Mouse (Mus musculus) myocyte (in vitro differentiated cells): Measurements from ENCODE around the gene Flcn.
A peak's percentile ranks its signal among the peaks of the same experiment; 100 is the strongest.

Source experiments
- CEBPB ChIP-seq: IDR thresholded peaks from 2 replicates; pipeline ENCODE4 v1.6.1; 2011; ENCODE audit warnings: mild to moderate bottlenecking, moderate library complexity; ENCODE audit not compliant: poor library complexity, insufficient read depth, severe bottlenecking
- POLR2AphosphoS2 ChIP-seq: IDR thresholded peaks from one replicate; pipeline ENCODE4 v1.6.1; 2011; ENCODE audit warnings: low read depth, control low read depth; ENCODE audit not compliant: insufficient read length
- TCF3 ChIP-seq: IDR thresholded peaks from one replicate; pipeline ENCODE4 v1.6.1; 2011; ENCODE audit warnings: low read depth, control low read depth; ENCODE audit not compliant: insufficient read length

GRCm38 (mm10) chr11:59787199-59787781 lies 22.5 kb downstream of the Flcn start, which contains the start of gene Pld6:
- TF ChIP-seq TCF3 (no peak), POLR2AphosphoS2 (peak; percentile 42), CEBPB (no peak)
